Mouse (Mus musculus): Measurements from ENCODE around the gene Esrrg. TPM values are rescaled to one million over a fixed set of nuclear protein-coding genes. Genes with fewer than 3 reads are reported as not detected.

Esrrg gene
- polyA plus RNA-seq, 1 experiment: 0.27 TPM

- Histone ChIP-seq H3K4me3 (ENCODE audit: extremely low read depth, insufficient read depth, insufficient read length) (no peak overlapping the region), H3K36me3 (ENCODE audit: control insufficient read depth, insufficient read depth, low read length) (no peaks in the 10 kb centered on the region), H3K4me1 (ENCODE audit: control insufficient read depth, insufficient read depth, insufficient read length) (no peaks in the 10 kb centered on the region), H3K27me3 (ENCODE audit: control insufficient read depth, insufficient read depth, low read length) (no peaks in the 10 kb centered on the region), H3K27ac (ENCODE audit: insufficient read depth, low read length) (no peak overlapping the region)
- WGBS: 90% methylated on average over 5 of the region's 5 CpGs
- TF ChIP-seq POLR2A (IDR thresholded peaks at IDR 0.05; ENCODE audit: low read depth, low read length) (no peak), CTCF (IDR thresholded peaks at IDR 0.05; ENCODE audit: extremely low read depth, insufficient read depth, insufficient read length, insufficient replicate concordance) (no peak)
- no peak for DNase-seq (ENCODE audit: low read depth in 1 of 2, low spot score in 2 of 2)
Observed at GRCm38 (mm10) chr1:187819406-187819805, 210.8 kb downstream of the Esrrg start.

DNA sequence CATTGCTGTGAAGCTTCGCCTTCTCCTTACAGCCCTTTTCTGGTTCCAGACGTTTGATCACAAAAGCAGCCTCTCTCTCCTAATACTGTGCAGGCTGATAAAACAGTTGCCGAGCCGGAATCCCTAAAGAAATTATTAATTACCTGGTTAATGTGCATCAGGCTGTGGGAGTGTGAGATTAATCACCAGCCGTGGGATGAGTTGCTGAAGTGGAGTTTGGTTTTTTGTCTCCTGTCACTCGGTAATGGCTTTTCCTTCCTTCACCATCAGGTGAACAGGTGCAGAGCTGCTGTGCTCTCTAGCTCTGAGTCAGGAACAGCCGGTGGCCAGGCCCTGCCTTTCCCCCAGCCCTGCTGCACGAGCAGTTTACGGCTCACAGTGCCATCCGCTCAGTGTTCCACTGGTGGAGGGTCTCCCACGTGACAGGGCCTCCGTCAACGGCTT is 212.8 kb downstream of the Esrrg start:
- H3K27ac ChIP-seq (ENCODE audit: insufficient read depth, low read length): no peak overlapping the region
- TF ChIP-seq POLR2A (IDR thresholded peaks at IDR 0.05; ENCODE audit: low read depth, low read length) (no peak), CTCF (IDR thresholded peaks at IDR 0.05; ENCODE audit: extremely low read depth, insufficient read depth, insufficient read length, insufficient replicate concordance) (no peak)
- no peak for DNase-seq (ENCODE audit: low read depth in 1 of 2, low spot score in 2 of 2)
- H3K36me3 ChIP-seq (ENCODE audit: control insufficient read depth, insufficient read depth, low read length): no peaks in the 10 kb centered on the region
- H3K4me1 ChIP-seq (ENCODE audit: control insufficient read depth, insufficient read depth, insufficient read length): no peaks in the 10 kb centered on the region
- no peak overlapping the region for H3K4me3 ChIP-seq (ENCODE audit: extremely low read depth, insufficient read depth, insufficient read length)
- no peaks in the 10 kb centered on the region for H3K27me3 ChIP-seq (ENCODE audit: control insufficient read depth, insufficient read depth, low read length)
- WGBS: 86% methylated on average over 13 of the region's 13 CpGs

- TF ChIP-seq POLR2A (IDR thresholded peaks at IDR 0.05; ENCODE audit: low read depth, low read length): no peak
- TF ChIP-seq CTCF (IDR thresholded peaks at IDR 0.05; ENCODE audit: extremely low read depth, insufficient read depth, insufficient read length, insufficient replicate concordance): no peak
- H3K4me1 ChIP-seq (ENCODE audit: control insufficient read depth, insufficient read depth, insufficient read length): no peaks in the 10 kb centered on the region
- DNase-seq (ENCODE audit: low read depth in 1 of 2, low spot score in 2 of 2): no peak
- no peak overlapping the region for H3K27ac ChIP-seq (ENCODE audit: insufficient read depth, low read length)
- no peak overlapping the region for H3K4me3 ChIP-seq (ENCODE audit: extremely low read depth, insufficient read depth, insufficient read length)
- WGBS: 84% methylated on average over 5 of the region's 5 CpGs
- H3K27me3 ChIP-seq (ENCODE audit: control insufficient read depth, insufficient read depth, low read length): no peaks in the 10 kb centered on the region
- no peaks in the 10 kb centered on the region for H3K36me3 ChIP-seq (ENCODE audit: control insufficient read depth, insufficient read depth, low read length)
Observed at GRCm38 (mm10) chr1:187823351-187823750, 214.8 kb downstream of the Esrrg start.

- Histone ChIP-seq H3K4me1 (ENCODE audit: control insufficient read depth, insufficient read depth, insufficient read length) (no peaks in the 10 kb centered on the region), H3K36me3 (ENCODE audit: control insufficient read depth, insufficient read depth, low read length) (no peaks in the 10 kb centered on the region), H3K4me3 (ENCODE audit: extremely low read depth, insufficient read depth, insufficient read length) (no peak overlapping the region), H3K27ac (ENCODE audit: insufficient read depth, low read length) (no peak overlapping the region), H3K27me3 (ENCODE audit: control insufficient read depth, insufficient read depth, low read length) (no peaks in the 10 kb centered on the region)
- TF ChIP-seq POLR2A (IDR thresholded peaks at IDR 0.05; ENCODE audit: low read depth, low read length) (no peak), CTCF (IDR thresholded peaks at IDR 0.05; ENCODE audit: extremely low read depth, insufficient read depth, insufficient read length, insufficient replicate concordance) (no peak)
- 90% methylated on average over 9 of the region's 9 CpGs for WGBS
- DNase-seq (ENCODE audit: low read depth in 1 of 2, low spot score in 2 of 2): no peak
Observed at GRCm38 (mm10) chr1:187825421-187826097, 217.0 kb downstream of the Esrrg start.

DNA sequence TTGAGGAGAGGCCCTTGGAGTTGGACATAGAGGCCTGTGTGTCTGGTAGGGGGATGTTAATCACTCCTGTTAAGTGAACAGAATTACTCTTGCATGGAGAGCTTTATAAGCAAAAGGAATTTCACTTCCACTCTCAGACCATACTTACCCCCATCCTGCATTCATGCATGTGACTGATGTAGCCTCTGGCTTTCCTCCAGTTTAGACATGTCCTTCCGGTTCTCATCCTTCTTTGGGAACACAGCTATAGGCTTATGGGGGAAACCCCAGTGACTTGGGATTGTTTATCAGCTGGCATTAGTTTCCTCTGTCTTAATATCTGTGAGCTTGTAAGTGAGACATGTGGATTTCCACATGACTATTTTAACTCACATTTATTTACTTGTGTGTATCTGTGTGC is 217.5 kb downstream of the Esrrg start:
- Histone ChIP-seq H3K36me3 (ENCODE audit: control insufficient read depth, insufficient read depth, low read length) (no peaks in the 10 kb centered on the region), H3K4me3 (ENCODE audit: extremely low read depth, insufficient read depth, insufficient read length) (no peak overlapping the region), H3K4me1 (ENCODE audit: control insufficient read depth, insufficient read depth, insufficient read length) (no peaks in the 10 kb centered on the region), H3K27ac (ENCODE audit: insufficient read depth, low read length) (no peak overlapping the region), H3K27me3 (ENCODE audit: control insufficient read depth, insufficient read depth, low read length) (no peaks in the 10 kb centered on the region)
- no peak for TF ChIP-seq POLR2A (IDR thresholded peaks at IDR 0.05; ENCODE audit: low read depth, low read length)
- 79% methylated on average over 1 of the region's 1 CpGs for WGBS
- no peak for DNase-seq (ENCODE audit: low read depth in 1 of 2, low spot score in 2 of 2)

- Histone ChIP-seq H3K27ac (ENCODE audit: insufficient read depth, low read length) (no peak overlapping the region), H3K36me3 (ENCODE audit: control insufficient read depth, insufficient read depth, low read length) (no peaks in the 10 kb centered on the region), H3K27me3 (ENCODE audit: control insufficient read depth, insufficient read depth, low read length) (no peaks in the 10 kb centered on the region), H3K4me1 (ENCODE audit: control insufficient read depth, insufficient read depth, insufficient read length) (no peaks in the 10 kb centered on the region), H3K4me3 (ENCODE audit: extremely low read depth, insufficient read depth, insufficient read length) (no peak overlapping the region)
- TF ChIP-seq CTCF (IDR thresholded peaks at IDR 0.05; ENCODE audit: extremely low read depth, insufficient read depth, insufficient read length, insufficient replicate concordance) (no peak), POLR2A (IDR thresholded peaks at IDR 0.05; ENCODE audit: low read depth, low read length) (no peak)
- DNase-seq (ENCODE audit: low read depth in 1 of 2, low spot score in 2 of 2): no peak
- WGBS: 86% methylated on average over 5 of the region's 5 CpGs
Observed at GRCm38 (mm10) chr1:187826869-187827268, 218.3 kb downstream of the Esrrg start.

DNA sequence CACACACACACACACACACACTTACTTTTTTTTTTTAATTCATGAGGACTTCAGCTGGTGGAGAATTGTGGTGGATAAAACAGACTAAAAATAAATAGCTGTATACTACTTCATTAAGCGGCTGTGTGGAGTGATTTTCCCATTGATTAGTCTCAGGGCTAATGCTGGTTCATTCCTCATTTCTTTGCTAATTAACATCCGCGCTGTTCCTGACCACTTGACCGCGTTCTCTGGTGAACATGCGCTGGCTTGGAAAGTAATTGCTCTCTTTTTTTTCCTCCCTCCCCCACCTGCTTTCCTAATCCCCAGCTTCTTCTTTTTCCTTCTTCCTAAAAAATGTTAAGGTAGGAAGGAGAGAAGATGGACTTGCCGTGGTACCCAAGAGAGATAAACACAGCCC is 222.3 kb downstream of the Esrrg start:
- no peaks in the 10 kb centered on the region for H3K4me1 ChIP-seq (ENCODE audit: control insufficient read depth, insufficient read depth, insufficient read length)

More for the DNA sequence above, 222.3 kb downstream of the Esrrg start:
- Histone ChIP-seq H3K36me3 (ENCODE audit: control insufficient read depth, insufficient read depth, low read length) (no peaks in the 10 kb centered on the region), H3K27me3 (ENCODE audit: control insufficient read depth, insufficient read depth, low read length) (no peaks in the 10 kb centered on the region), H3K27ac (ENCODE audit: insufficient read depth, low read length) (no peak overlapping the region), H3K4me3 (ENCODE audit: extremely low read depth, insufficient read depth, insufficient read length) (no peak overlapping the region)
- DNase-seq (ENCODE audit: low read depth in 1 of 2, low spot score in 2 of 2): no peak
- WGBS: 89% methylated on average over 7 of the region's 7 CpGs
- TF ChIP-seq CTCF (IDR thresholded peaks at IDR 0.05; ENCODE audit: extremely low read depth, insufficient read depth, insufficient read length, insufficient replicate concordance) (no peak), POLR2A (IDR thresholded peaks at IDR 0.05; ENCODE audit: low read depth, low read length) (no peak)
